Mouse (Mus musculus) small intestine, adult 10 weeks (tissue): Measurements from ENCODE around the gene Pomgnt1. TPM values are rescaled to one million over a fixed set of nuclear protein-coding genes. Genes with fewer than 3 reads are reported as not detected.

Experiments
- polyA plus RNA-seq: library from polyadenylated mRNA; stranded (reverse); fragments of 350-450 nt; fragmentation: Illumina TruSeq; extraction: RNeasy Lipid Tissue Mini Kit (QIAGEN cat#74804); gene quantifications from one replicate; pipeline ENCODE4 v1.2.3, GENCODE M21; 2014; ENCODE audit warnings: low replicate concordance

The Pomgnt1 gene
- 3.3 TPM for polyA plus RNA-seq

GRCm38 (mm10) chr4:116123602-116124519, at the start of gene Pomgnt1, which contains the start of gene Rad54l:
TSS of gene Pomgnt1 (plus strand) at chr4:116123840.
TSS of gene Rad54l (minus strand) at chr4:116123690.

GRCm38 (mm10) chr4:116074861-116075620, 48.6 kb upstream of the Pomgnt1 start, which contains the start of the genes Uqcrh and Lrrc41:
TSS of gene Uqcrh (minus strand) at chr4:116075071.
TSS of gene Lrrc41 (plus strand) at chr4:116075269.

GRCm38 (mm10) chr4:116151238-116151637, 27.6 kb downstream of the Pomgnt1 start, which contains the start of gene Lurap1:
TSS of gene Lurap1 (minus strand) at chr4:116151338.

GRCm38 (mm10) chr4:116167404-116167803, 43.8 kb downstream of the Pomgnt1 start, which contains the start of gene Tspan1:
TSS of gene Tspan1 (minus strand) at chr4:116167601.

GRCm38 (mm10) chr4:116173072-116173471, 49.4 kb downstream of the Pomgnt1 start, which contains the start of the genes 1700042G07Rik and Gm49337:
TSS of gene 1700042G07Rik (plus strand) at chr4:116173372.
TSS of gene Gm49337 (plus strand) at chr4:116173384.

Other genes starting within 250 kb of the Pomgnt1 start
- gene Kncn, start 239.4 kb upstream of the Pomgnt1 start, polyA plus RNA-seq, result not detected
- gene 6430628N08Rik, start 233.2 kb upstream of the Pomgnt1 start, polyA plus RNA-seq, result not detected
- gene Dmbx1, start 183.9 kb upstream of the Pomgnt1 start, polyA plus RNA-seq, result not detected
- gene Faah, start 105.9 kb upstream of the Pomgnt1 start, polyA plus RNA-seq, result 27.4 TPM
- gene Nsun4, start 70.0 kb upstream of the Pomgnt1 start, polyA plus RNA-seq, result 10.1 TPM
- gene Uqcrh, start 48.8 kb upstream of the Pomgnt1 start, polyA plus RNA-seq, result 172 TPM
- gene Lrrc41, start 48.6 kb upstream of the Pomgnt1 start, polyA plus RNA-seq, result 2.3 TPM
- gene Rad54l, start 150 bp upstream of the Pomgnt1 start, polyA plus RNA-seq, result 3.6 TPM
- 0.52 TPM for gene Lurap1, start 27.5 kb downstream of the Pomgnt1 start, polyA plus RNA-seq
- 24.7 TPM for gene Tspan1, start 43.8 kb downstream of the Pomgnt1 start, polyA plus RNA-seq
- gene 1700042G07Rik, start 49.5 kb downstream of the Pomgnt1 start, polyA plus RNA-seq, result not detected
- gene Gm49337, start 49.5 kb downstream of the Pomgnt1 start, polyA plus RNA-seq, result 1.1 TPM
- gene Pik3r3, start 97.8 kb downstream of the Pomgnt1 start, polyA plus RNA-seq, result 9.5 TPM